Mouse (Mus musculus) lung, embryonic 14.5 days (tissue): ENCODE results near the gene Dtymk. TPM values are rescaled to one million over a fixed set of nuclear protein-coding genes. Genes with fewer than 3 reads are reported as not detected.
"Not testable (repeated sequence)": the region's sequence is repeated elsewhere in the genome, so short reads cannot be mapped to it uniquely, and the experiment has no call there.

Experiments
- ATAC-seq: fragments of 200-750 bp; cut with Nextera tagmentation; 2 replicates; pipeline ENCODE4 v1.8.0; 2017; ENCODE audit warnings: mild to moderate bottlenecking, moderate TSS enrichment, moderate library complexity; ENCODE audit not compliant: insufficient read depth
- DNase-seq: peaks from one replicate; pipeline ENCODE4 v3.0.0-alpha.2; 2015
- H3K27ac ChIP-seq: fragments of 300-500 bp; sonication (generic); 2 replicates; pipeline ENCODE4 v1.5.1; 2014; ENCODE audit warnings: low read depth, mild to moderate bottlenecking, moderate library complexity
- H3K27me3 ChIP-seq: fragments of 300-500 bp; sonication (generic); 2 replicates; pipeline ENCODE4 v1.6.1; 2014; ENCODE audit warnings: low read length, control low read depth; ENCODE audit not compliant: insufficient read depth
- H3K36me3 ChIP-seq: fragments of 300-500 bp; sonication (generic); 2 replicates; pipeline ENCODE4 v1.6.1; 2014; ENCODE audit warnings: control low read depth; ENCODE audit not compliant: insufficient read depth
- H3K4me1 ChIP-seq: fragments of 300-500 bp; sonication (generic); 2 replicates; pipeline ENCODE4 v1.6.1; 2014; ENCODE audit warnings: antibody characterized with exemption, control low read depth; ENCODE audit not compliant: insufficient read depth
- H3K4me2 ChIP-seq: fragments of 300-500 bp; sonication (generic); 2 replicates; pipeline ENCODE4 v1.6.1; 2014; ENCODE audit warnings: mild to moderate bottlenecking
- H3K4me3 ChIP-seq: fragments of 300-500 bp; sonication (generic); 2 replicates; pipeline ENCODE4 v1.5.1; 2014; ENCODE audit warnings: low read depth, low read length
- H3K9ac ChIP-seq: fragments of 300-500 bp; sonication (generic); 2 replicates; pipeline ENCODE4 v1.6.1; 2014
- H3K9me3 ChIP-seq: fragments of 300-500 bp; sonication (generic); 2 replicates; pipeline ENCODE4 v1.6.1; 2016; ENCODE audit warnings: low read depth, low read length, control low read depth
- CTCF ChIP-seq: IDR thresholded peaks from 2 replicates; pipeline ENCODE4 v1.5.1; 2016; ENCODE audit warnings: antibody characterized with exemption, low read depth
- WGBS: fragments of 180-500 bp; shearing (Covaris S2); extraction: QIAGEN DNeasy Blood & Tissue Kit; methylation state at CpG from one replicate; pipeline ENCODE4 v1.1.7; 2014; 5-methylcytosine and 5-hydroxymethylcytosine counted together
- polyA plus RNA-seq: library from polyadenylated mRNA; unstranded; fragments of >200 nt; fragmentation: Nextera tagmentation; extraction: Ambion mirVana; gene quantifications from 2 replicates; pipeline ENCODE4 v1.2.1, GENCODE M21; 2014

Dtymk gene
- 286 and 295 TPM in 2 replicates for polyA plus RNA-seq

DNA sequence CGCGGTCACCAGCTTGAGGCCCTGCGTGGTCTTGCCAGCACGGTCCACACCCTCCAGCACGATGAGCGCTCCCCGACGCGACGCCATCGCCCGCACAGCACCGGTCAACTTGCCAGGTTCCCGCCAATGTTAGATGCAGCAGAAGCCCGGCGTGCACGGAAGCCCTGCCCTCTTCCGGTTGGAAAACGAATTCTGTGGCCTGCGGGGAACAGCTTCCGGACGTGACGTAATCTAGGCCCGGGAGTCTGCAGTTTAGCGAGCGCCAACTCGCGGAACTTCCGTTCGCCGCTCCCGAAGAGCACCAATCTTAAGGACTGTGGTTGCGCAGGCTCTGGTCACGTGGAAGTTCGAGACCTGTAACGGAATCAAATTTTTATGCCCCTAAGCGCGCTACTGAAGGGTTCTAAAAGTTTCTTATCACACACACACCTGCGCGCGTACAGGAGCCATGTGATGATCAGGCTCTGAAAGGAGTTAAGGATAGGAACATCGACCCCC, at the start of gene Dtymk:
TSS of gene Dtymk (minus strand) at position 194 of the 498 bp plus-strand sequence.
- Histone ChIP-seq H3K9me3 (no peaks in the 10 kb centered on the region), H3K27me3 (no peaks in the 10 kb centered on the region), H3K4me3 (peak within 1 kb of the TSS; percentile 78), H3K9ac (peak within 1 kb of the TSS; percentile 74), H3K4me1 (0 out of 2 replicates have a peak, but pooled peaks cover 12% of the 10 kb centered on the region), H3K27ac (peak within 1 kb of the TSS; percentile 96), H3K4me2 (peak within 1 kb of the TSS; percentile 78), H3K36me3 (peaks cover 52% of the 10 kb centered on the region)
- DNase-seq (peak; percentile 99), ATAC-seq (peak; percentile 61)
- under 1% methylated on average over 42 of the region's 42 CpGs for WGBS
- peak; percentile 64 for TF ChIP-seq CTCF

DNA sequence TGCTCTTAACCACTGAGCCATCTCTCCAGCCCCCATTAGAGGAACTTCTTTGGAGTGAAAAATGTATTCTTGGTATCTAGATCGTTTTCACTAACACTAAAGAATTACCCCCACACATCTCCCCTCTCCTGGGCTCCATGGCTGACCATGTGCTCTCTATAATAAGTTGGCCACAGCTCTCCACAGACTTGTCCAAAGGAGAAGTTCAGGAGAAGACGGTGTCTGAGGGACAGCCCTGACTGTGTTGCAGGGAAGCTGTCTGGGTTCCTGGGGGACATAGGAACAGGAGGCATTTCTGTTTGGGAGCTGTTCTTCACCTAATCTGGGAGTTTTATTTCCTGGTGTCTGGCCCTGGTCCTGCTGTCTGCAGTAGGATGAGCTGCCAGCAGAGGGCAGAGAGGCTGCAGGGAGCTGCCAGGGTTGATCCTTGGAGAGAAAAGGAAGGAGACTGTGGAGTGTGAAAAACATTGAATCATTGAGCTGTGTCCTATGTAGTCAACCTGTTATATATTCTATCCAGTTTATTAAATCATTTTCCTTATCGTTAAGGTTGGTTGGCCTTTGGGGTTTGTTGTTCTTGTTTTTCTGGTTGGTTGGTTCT, 44.1 kb upstream of the Dtymk start:
- not testable (repeated sequence) for H3K9me3 ChIP-seq, H3K4me3 ChIP-seq, H3K27me3 ChIP-seq, H3K27ac ChIP-seq, H3K36me3 ChIP-seq, H3K4me1 ChIP-seq, H3K4me2 ChIP-seq, DNase-seq, H3K9ac ChIP-seq
- ATAC-seq, result peak; percentile 49; the same call in 1 of the 2 replicates
- WGBS, result 59% methylated on average over 1 of the region's 3 CpGs

DNA sequence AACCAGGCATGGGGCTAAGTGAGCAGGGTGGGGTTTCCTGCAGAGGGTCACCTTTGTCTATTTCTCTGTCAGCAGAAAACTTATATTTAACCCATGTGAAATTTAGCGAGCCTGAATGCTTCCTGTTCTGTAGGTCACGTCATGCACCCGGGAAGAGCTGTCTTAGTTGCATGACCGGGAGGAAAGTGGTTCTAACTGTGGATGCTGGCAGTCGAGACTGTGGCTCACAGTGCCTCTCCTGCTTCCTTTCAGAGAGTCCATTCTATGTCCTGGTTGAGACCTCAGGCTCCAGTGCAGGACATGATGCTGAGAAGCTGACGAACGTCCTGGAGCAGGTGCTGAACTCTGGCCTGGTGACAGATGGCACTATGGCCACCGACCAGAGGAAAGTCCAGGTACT, 36.8 kb upstream of the Dtymk start:
- DNase-seq, H3K4me2 ChIP-seq, H3K9me3 ChIP-seq, H3K4me3 ChIP-seq, H3K9ac ChIP-seq, H3K27me3 ChIP-seq, ATAC-seq, H3K4me1 ChIP-seq, H3K27ac ChIP-seq: not testable (repeated sequence)
- H3K36me3 ChIP-seq, result peaks cover 15% of the 10 kb centered on the region; the same call in 1 of the 2 replicates
- 88% methylated on average over 8 of the region's 8 CpGs for WGBS

DNA sequence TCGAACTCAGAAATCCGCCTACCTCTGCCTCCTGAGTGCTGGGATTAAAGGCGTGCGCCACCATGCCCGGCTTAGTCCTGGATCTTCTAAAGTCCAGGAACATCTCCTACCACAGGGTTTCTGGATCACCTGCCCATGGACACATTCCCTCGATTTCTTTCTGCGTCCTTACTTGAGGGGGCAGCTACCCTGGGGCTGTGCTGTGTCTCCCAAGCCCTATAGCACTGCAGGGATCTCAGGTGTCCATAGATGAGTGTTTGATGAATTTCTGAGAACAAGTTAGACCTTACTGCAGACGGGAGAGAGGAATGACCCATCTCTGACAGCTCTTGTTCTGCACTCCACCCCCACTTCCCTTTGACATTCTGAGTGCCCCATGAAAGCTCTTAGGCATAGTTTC, 35.6 kb upstream of the Dtymk start:
- H3K27me3 ChIP-seq, result no peaks in the 10 kb centered on the region
- TF ChIP-seq CTCF, result no peak
- H3K4me3 ChIP-seq, result no peak overlapping the region
- peaks cover 15% of the 10 kb centered on the region; the same call in 1 of the 2 replicates for H3K36me3 ChIP-seq
- H3K9ac ChIP-seq, result no peak overlapping the region
- no peak overlapping the region for H3K4me2 ChIP-seq
- no peaks in the 10 kb centered on the region for H3K9me3 ChIP-seq
- WGBS, result 91% methylated on average over 8 of the region's 8 CpGs
- no peak for ATAC-seq
- no peak for DNase-seq
- H3K27ac ChIP-seq, result no peak overlapping the region
- H3K4me1 ChIP-seq, result no peaks in the 10 kb centered on the region

DNA sequence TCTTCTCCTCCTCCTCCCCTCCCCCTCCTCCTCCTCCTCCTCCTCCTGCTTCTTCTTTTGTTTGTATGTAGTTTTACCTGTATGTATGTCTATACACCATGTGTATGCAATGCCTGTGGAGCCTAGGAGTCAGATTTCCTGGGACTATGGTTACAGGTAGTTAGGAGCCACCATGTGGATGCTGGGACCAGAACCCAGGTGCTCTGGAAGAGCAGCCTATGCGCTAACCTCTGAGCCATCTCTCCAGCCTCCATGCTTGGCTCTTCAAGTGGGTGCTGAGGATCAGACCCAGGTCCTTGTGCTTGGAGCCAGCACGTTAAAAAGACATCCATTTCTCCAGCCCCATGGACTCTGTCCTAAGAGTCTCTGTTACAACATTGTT, 34.8 kb upstream of the Dtymk start:
- Histone ChIP-seq H3K4me1 (no peaks in the 10 kb centered on the region), H3K36me3 (peaks cover 15% of the 10 kb centered on the region; the same call in 1 of the 2 replicates), H3K4me2 (no peak overlapping the region), H3K27ac (no peak overlapping the region), H3K27me3 (no peaks in the 10 kb centered on the region), H3K9ac (no peak overlapping the region), H3K9me3 (no peaks in the 10 kb centered on the region), H3K4me3 (no peak overlapping the region)
- no peak for ATAC-seq
- 86% methylated on average over 2 of the region's 2 CpGs for WGBS
- no peak for DNase-seq
- no peak for TF ChIP-seq CTCF

DNA sequence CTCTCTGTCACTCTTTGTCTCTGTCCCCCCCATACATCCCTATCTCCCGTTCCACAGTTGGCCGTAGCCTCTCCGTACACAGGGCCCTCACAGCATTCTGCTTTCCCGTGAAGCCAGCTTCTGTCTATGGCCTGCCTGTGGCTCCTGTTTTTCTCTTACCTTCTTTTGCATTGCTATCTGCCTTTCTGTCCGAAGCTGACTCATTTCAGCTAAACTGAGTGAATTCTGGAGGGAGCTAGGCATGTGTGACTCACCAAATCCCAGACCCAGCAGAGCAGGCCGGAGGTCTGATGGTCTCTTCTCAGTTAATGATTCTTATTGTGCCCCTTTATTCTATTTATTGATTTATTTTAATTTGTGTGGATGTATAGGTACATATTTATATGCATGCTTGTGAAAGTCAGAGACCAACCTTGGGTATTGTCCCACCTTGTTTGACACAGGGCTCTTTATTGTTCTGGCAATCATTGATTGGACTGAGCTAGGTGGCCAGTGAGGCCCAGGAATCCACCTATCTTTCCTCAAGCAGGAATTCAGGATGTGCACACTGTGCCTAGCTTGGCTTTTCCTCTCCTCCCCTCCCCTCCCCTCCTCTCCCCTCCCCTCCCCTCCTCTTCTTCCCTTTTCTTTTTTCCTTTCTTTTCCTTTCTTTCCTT, 34.3 kb upstream of the Dtymk start:
- 87% methylated on average over 6 of the region's 6 CpGs for WGBS
- DNase-seq (no peak), ATAC-seq (no peak)
- Histone ChIP-seq H3K27ac (no peak overlapping the region), H3K9ac (no peak overlapping the region), H3K9me3 (no peaks in the 10 kb centered on the region), H3K27me3 (no peaks in the 10 kb centered on the region), H3K36me3 (peaks cover 15% of the 10 kb centered on the region; the same call in 1 of the 2 replicates), H3K4me2 (no peak overlapping the region), H3K4me1 (no peaks in the 10 kb centered on the region), H3K4me3 (no peak overlapping the region)
- TF ChIP-seq CTCF, result no peak

DNA sequence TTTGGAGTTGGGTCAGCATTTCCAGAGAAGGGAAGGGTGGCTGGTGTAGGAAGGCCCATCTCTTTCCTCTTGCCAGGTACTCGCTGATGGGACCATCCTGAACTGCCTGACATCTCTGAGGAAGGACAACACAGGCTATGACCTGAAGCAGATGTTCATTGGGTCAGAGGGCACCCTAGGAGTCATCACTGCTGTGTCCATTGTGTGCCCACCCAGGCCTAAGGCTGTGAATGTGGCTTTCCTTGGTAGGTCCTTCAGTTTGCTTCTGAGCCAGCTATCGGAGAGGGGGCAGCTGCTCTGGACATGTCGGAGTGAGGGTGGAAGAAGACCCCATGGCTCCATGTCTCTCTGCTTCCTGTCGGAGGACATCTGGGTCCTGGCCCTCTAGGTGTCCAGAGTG, 33.5 kb upstream of the Dtymk start:
- Histone ChIP-seq H3K9ac (no peak overlapping the region), H3K4me1 (no peaks in the 10 kb centered on the region), H3K4me2 (no peak overlapping the region), H3K9me3 (no peaks in the 10 kb centered on the region), H3K36me3 (peaks cover 15% of the 10 kb centered on the region; the same call in 1 of the 2 replicates), H3K4me3 (no peak overlapping the region), H3K27ac (no peak overlapping the region), H3K27me3 (no peaks in the 10 kb centered on the region)
- no peak; the same call in 1 of the 2 replicates for ATAC-seq
- DNase-seq, result no peak
- 93% methylated on average over 4 of the region's 4 CpGs for WGBS
- TF ChIP-seq CTCF, result no peak
